8 mouse cellular contexts compared by ENCODE assay signal in genomic region chr9:121385091-121385748, GRCm38 (mm10).
DNase-seq lines count a peak whose midpoint lies in the region; ATAC-seq and TF ChIP-seq lines count a peak whose summit lies in the region.

No protein-coding gene starts in this region.

- peaks cover 8% of the 10 kb centered on the region; the same call in 1 of the 2 replicates for H3K4me1 ChIP-seq in kidney, embryonic 14.5 days (ENCODE audit: control insufficient read depth, insufficient read depth, low read length)
- peaks cover 14% of the 10 kb centered on the region for H3K4me1 ChIP-seq in hindbrain, postnatal 0 days (ENCODE audit: insufficient read depth, low read length)
- peaks cover 19% of the 10 kb centered on the region; the same call in 1 of the 2 replicates for H3K4me1 ChIP-seq in limb, embryonic 10.5 days
- peaks cover 44% of the 10 kb centered on the region for H3K4me1 ChIP-seq in midbrain, embryonic 12.5 days

- no peak overlapping the region for H3K9ac ChIP-seq in kidney, embryonic 14.5 days (ENCODE audit: low read depth, low read length)
- peak overlapping the region; percentile 21; the same call in 1 of the 2 replicates for H3K9ac ChIP-seq in hindbrain, postnatal 0 days (replicated peaks; ENCODE audit: low read length)
- peak overlapping the region; percentile 37 for H3K9ac ChIP-seq in midbrain, embryonic 12.5 days (replicated peaks)

- no peak for ATAC-seq in kidney, embryonic 14.5 days (ENCODE audit: low FRiP score, low TSS enrichment)
- ATAC-seq in hindbrain, postnatal 0 days: peak; percentile 31; the same call in 1 of the 2 replicates
- no peak for ATAC-seq in midbrain, embryonic 12.5 days (ENCODE audit: low FRiP score, low read depth)

- no peak overlapping the region for H3K4me3 ChIP-seq in kidney, embryonic 14.5 days (ENCODE audit: low read length)
- H3K4me3 ChIP-seq in hindbrain, postnatal 0 days (ENCODE audit: low read length): no peak overlapping the region
- H3K4me3 ChIP-seq in limb, embryonic 10.5 days: no peak overlapping the region
- no peak overlapping the region for H3K4me3 ChIP-seq in midbrain, embryonic 12.5 days

- TF ChIP-seq CTCF in hindbrain, postnatal 0 days (IDR thresholded peaks at IDR 0.05; ENCODE audit: low read depth): peak; percentile 96

- H3K36me3 ChIP-seq in kidney, embryonic 14.5 days (ENCODE audit: control insufficient read depth, insufficient read depth, low read length): no peaks in the 10 kb centered on the region
- H3K36me3 ChIP-seq in hindbrain, postnatal 0 days (ENCODE audit: insufficient read depth, low read length): no peaks in the 10 kb centered on the region
- H3K36me3 ChIP-seq in limb, embryonic 10.5 days: no peaks in the 10 kb centered on the region
- peaks cover 9% of the 10 kb centered on the region; the same call in 1 of the 2 replicates for H3K36me3 ChIP-seq in midbrain, embryonic 12.5 days

- peak; percentile 89 for DNase-seq in kidney, adult 18-20 months
- peak; percentile 94 to 95 for DNase-seq in cerebellum, postnatal 14 days
- DNase-seq in frontal cortex, postnatal 36 days (ENCODE audit: low spot score in 2 of 2): peak; percentile 92 to 95
- DNase-seq in hindbrain, postnatal 0 days (ENCODE audit: low spot score): peak; percentile 84
- DNase-seq in limb, embryonic 10.5 days (ENCODE audit: low spot score): peak; percentile 90
- peak; percentile 62 for DNase-seq in spleen, adult 12 weeks (ENCODE audit: low spot score)

- H3K9me3 ChIP-seq in kidney, embryonic 14.5 days (ENCODE audit: control insufficient read depth, low read length): no peaks in the 10 kb centered on the region
- no peaks in the 10 kb centered on the region for H3K9me3 ChIP-seq in hindbrain, postnatal 0 days (ENCODE audit: low read length)
- H3K9me3 ChIP-seq in limb, embryonic 10.5 days (replicated peaks): no peaks in the 10 kb centered on the region
- H3K9me3 ChIP-seq in midbrain, embryonic 12.5 days: no peaks in the 10 kb centered on the region

- no peak overlapping the region for H3K27ac ChIP-seq in kidney, embryonic 14.5 days (ENCODE audit: low read depth, low read length)
- peak overlapping the region; percentile 54 for H3K27ac ChIP-seq in hindbrain, postnatal 0 days
- peak overlapping the region; percentile 59; the same call in 1 of the 2 replicates for H3K27ac ChIP-seq in limb, embryonic 10.5 days
- peak overlapping the region; percentile 39; the same call in 1 of the 2 replicates for H3K27ac ChIP-seq in midbrain, embryonic 12.5 days (replicated peaks)

- 35% methylated on average over 16 of the region's 16 CpGs for WGBS in kidney, embryonic 14.5 days
- 33% methylated on average over 16 of the region's 16 CpGs for WGBS in hindbrain, postnatal 0 days
- 35% methylated on average over 16 of the region's 16 CpGs for WGBS in limb, embryonic 10.5 days
- WGBS in midbrain, embryonic 12.5 days: 39% methylated on average over 16 of the region's 16 CpGs

- H3K27me3 ChIP-seq in kidney, embryonic 14.5 days (ENCODE audit: control insufficient read depth, insufficient read depth, low read length): no peaks in the 10 kb centered on the region
- H3K27me3 ChIP-seq in hindbrain, postnatal 0 days (ENCODE audit: insufficient read depth, low read length): no peaks in the 10 kb centered on the region
- H3K27me3 ChIP-seq in limb, embryonic 10.5 days (ENCODE audit: low read depth, poor library complexity, severe bottlenecking): no peaks in the 10 kb centered on the region
- no peaks in the 10 kb centered on the region for H3K27me3 ChIP-seq in midbrain, embryonic 12.5 days

- H3K4me2 ChIP-seq in kidney, embryonic 14.5 days (replicated peaks; ENCODE audit: low read depth, low read length): no peak overlapping the region
- no peak overlapping the region for H3K4me2 ChIP-seq in hindbrain, postnatal 0 days (ENCODE audit: low read depth, low read length)
- no peak overlapping the region for H3K4me2 ChIP-seq in midbrain, embryonic 12.5 days (replicated peaks)
